Mouse (Mus musculus): ENCODE measurements around the gene A530064D06Rik.
"Not testable (repeated sequence)": the region's sequence is repeated elsewhere in the genome, so short reads cannot be mapped to it uniquely, and the experiment has no call there.

Gene A530064D06Rik

DNA sequence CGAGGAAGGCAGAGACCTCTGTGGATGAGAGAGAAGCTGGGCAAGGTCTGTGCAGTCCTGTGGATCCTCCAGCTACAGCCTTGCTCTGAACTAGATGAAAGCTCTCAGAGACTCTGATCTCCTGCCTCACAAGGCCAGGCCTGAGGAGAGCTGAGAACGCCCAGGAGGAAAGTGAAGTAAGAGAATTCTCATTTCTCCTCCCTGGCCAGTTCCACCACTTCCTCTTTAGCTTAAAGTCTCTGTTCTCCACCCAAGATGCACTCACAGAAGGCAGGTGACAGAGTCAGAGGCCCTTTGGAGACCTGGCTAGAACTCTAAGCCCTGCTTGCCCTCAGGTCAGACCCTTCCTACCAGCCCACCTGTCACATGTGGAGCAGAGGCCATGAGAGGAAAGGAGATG lies at the start of gene A530064D06Rik:
Gene A530064D06Rik, minus strand, starts transcription at position 173 of the 400 bp plus-strand sequence.
- DNase-seq (ENCODE audit: low spot score in 2 of 2): not testable (repeated sequence)

DNA sequence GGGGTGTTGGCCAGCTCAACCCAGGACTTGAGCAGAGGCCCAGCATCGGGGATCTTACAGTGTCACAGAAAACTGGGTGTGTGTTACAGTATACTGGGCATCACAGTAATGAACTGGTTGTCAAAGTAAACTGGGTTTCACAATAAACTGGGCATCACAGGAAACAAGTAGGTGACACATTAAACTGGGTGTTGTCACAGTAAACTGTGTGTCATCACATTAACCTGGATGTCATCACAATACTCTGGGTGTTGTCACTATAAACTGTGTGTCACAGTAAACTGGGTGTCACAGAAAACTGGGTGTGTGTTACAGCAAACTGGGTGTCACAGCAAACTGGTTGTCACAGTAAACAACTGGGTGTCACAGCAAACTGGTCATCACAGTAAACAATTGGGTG lies 48.4 kb upstream of the A530064D06Rik start:
- DNase-seq (ENCODE audit: low spot score in 2 of 2): no peak

- DNase-seq (ENCODE audit: low spot score in 2 of 2): no peak
These were observed 46.4 kb upstream of the A530064D06Rik start for GRCm38 (mm10) chr17:48213511-48213910.

GRCm38 (mm10) chr17:48212596-48212995 lies 45.5 kb upstream of the A530064D06Rik start:
- no peak for DNase-seq (ENCODE audit: low spot score in 2 of 2)

GRCm38 (mm10) chr17:48203086-48203485 lies 36.0 kb upstream of the A530064D06Rik start:
- no peak for DNase-seq (ENCODE audit: low spot score in 2 of 2)

GRCm38 (mm10) chr17:48192366-48192765 lies 25.3 kb upstream of the A530064D06Rik start:
- no peak for DNase-seq (ENCODE audit: low spot score in 2 of 2)

DNA sequence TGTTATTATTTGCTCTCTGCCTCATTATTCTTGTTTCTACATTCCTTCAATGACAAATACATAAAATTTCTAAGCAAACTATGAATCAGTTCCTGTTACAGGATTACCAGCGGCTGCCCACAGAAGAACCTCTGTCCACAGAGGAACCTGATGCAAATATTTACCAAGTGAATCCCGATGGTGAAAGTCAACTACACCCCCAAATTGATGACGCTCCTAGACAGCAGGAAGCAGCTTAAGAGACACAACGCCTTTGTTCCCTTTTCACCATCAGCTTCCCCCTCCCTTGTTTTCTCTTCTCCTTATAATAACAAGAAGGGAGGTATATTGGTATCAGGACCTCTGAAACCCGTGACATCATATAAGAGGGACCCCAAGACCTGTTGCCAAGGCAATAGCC lies 18.2 kb upstream of the A530064D06Rik start:
- DNase-seq (ENCODE audit: low spot score in 2 of 2): no peak

- no peak for DNase-seq (ENCODE audit: low spot score in 2 of 2)
These were observed 9.5 kb downstream of the A530064D06Rik start for GRCm38 (mm10) chr17:48157382-48158076.

DNA sequence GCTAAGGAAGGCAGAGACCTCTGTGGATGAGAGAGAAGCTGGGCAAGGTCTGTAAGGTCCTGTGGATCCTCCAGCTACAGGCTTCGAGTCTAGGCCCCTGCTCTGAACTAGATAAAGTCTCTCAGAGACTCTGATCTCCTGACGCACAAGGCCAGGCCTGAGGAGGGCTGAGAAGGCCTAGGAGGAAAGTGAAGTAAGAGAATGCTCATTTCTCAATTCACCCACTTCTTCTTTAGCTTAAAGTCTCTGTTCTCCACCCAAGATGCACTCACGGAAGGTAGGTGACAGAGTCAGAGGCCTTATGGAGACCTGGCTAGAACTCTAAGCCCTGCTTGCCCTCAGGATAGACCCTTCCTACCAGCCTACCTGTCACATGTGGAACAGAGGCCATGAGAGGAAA lies 21.0 kb downstream of the A530064D06Rik start, which contains the start of gene 9830107B12Rik:
Gene 9830107B12Rik, minus strand, starts transcription at position 149 of the 400 bp plus-strand sequence.
- no peak for DNase-seq (ENCODE audit: low spot score in 2 of 2)

GRCm38 (mm10) chr17:48132810-48133209 lies 34.3 kb downstream of the A530064D06Rik start:
- no peak for DNase-seq (ENCODE audit: low spot score in 2 of 2)

GRCm38 (mm10) chr17:48120456-48120855 lies 46.6 kb downstream of the A530064D06Rik start:
- no peak for DNase-seq (ENCODE audit: low spot score in 2 of 2)

DNA sequence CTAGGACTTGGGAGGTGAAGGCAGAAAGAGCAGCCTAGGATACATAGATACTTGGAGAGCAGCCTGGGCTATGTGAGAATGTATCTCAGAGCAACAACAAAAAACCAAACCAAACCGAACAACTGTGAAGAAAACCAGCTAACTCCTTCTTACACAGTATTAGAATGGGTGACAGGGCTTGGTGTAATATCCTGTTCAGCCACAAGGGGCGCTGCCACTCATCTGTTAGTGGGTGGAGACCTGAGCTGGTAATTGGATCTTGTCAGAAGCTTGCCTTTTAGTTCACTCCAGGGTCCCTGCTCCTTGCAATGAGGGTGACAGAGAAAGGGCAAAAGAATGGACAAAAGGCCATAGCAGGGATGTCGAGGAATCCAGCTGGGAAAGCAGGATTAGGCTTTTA lies 47.4 kb downstream of the A530064D06Rik start:
- DNase-seq (ENCODE audit: low spot score in 2 of 2): peak; percentile 52 to 76

DNA sequence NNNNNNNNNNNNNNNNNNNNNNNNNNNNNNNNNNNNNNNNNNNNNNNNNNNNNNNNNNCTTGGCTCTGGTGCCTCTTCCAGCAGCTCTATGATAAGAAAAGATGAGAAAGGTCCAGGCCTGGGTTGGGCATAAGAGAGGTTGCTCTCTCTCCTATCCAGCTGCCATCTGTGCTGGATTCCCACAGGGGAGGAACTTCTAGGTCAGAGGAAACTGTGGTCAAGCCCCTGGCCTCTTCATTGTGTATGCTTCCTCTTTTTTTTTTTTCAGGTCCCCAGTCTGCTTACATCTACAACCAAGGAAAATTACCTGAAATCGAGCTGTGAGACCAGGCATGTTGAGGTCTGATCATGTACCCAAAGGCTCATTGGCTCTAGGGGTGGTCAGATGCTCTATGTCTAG lies 48.5 kb downstream of the A530064D06Rik start:
- DNase-seq (ENCODE audit: low spot score in 2 of 2): no peak

GRCm38 (mm10) chr17:48110547-48111287 lies 56.4 kb downstream of the A530064D06Rik start:
- peak; percentile 43 to 61 for DNase-seq (ENCODE audit: low spot score in 2 of 2)

GRCm38 (mm10) chr17:48108520-48108919 lies 58.6 kb downstream of the A530064D06Rik start:
- DNase-seq (ENCODE audit: low spot score in 2 of 2): no peak

DNA sequence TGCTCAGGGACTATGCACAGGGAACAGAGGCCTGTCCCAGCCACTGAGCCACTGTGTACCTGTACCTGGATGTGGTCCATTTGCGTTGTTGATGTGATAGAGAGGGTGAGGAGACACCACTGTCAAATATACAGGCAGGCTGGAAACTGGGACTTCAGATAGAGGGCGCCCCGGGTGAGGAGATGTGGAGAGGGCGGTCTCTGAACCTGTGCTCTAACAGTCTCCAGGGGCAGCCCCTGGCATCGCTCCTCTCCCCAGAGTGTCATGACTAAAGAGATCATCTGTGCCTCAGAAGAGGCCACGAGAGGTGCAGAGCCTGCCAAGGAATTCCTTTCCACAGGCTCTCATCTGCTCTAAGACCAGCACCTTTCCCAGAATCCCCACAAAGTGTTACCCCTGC lies 59.2 kb downstream of the A530064D06Rik start:
- no peak for DNase-seq (ENCODE audit: low spot score in 2 of 2)

- DNase-seq (ENCODE audit: low spot score in 2 of 2): peak in 1 of 2 experiments; percentile 31
These were observed 59.7 kb downstream of the A530064D06Rik start for GRCm38 (mm10) chr17:48107333-48107732.

DNA sequence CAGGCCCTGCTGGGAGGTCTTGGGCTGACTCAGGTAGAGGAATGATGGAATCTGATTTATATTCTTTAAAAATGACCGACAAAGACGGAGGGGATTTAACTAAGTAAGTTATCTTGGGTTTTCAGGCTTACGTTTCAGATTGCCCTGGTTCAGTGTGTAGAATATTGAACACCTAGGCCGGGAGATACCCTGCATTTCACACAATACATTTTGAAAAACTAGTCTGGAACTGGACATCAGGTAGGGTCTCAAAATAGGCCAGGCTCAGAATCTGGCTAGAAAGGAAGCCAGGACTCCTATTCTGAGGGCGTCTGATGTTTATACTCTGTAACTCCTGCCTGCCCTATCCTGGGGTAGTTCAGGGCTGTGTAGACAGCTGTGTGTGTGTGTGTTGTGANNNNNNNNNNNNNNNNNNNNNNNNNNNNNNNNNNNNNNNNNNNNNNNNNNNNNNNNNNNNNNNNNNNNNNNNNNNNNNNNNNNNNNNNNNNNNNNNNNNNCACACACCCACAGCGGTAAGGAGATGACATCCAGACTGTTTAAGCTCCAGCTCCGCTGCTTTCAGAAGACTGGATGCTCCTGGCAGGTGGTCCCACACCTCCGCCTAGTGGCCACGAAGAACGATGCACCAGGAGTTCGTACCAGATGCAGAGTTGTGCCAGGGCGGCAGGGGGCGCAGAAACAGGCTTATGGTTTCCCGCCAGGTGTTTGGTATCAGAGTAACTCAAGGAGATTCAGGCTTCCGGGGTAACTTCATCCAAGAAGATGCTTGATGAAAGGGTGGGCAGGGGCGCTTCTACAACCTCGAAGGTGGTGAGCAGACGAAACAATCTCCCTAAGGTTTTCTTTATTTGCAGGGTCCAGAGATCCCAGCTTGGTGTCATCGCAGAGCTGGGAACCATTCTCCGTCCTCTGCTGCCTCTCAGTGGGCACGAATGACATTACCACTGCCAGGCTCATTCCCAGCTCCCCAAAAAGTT lies 66.3 kb downstream of the A530064D06Rik start:
- peak; percentile 65 to 83 for DNase-seq (ENCODE audit: low spot score in 2 of 2)

GRCm38 (mm10) chr17:48099312-48099711 lies 67.8 kb downstream of the A530064D06Rik start:
- no peak for DNase-seq (ENCODE audit: low spot score in 2 of 2)

All from natural killer cell, adult 2 months (primary cell).